Mouse (Mus musculus) brain, embryonic 14.5 days (tissue): ENCODE measurements at regions not wholly inside any gene's neighbourhood (a gene's known extent, or its start where the extent isn't known, plus 50 kb on each side); places are given as distances from the start of the nearest gene placed in this dataset.

Source experiments
- DNase-seq: peaks from one replicate; pipeline ENCODE4 v3.0.0-alpha.2; 2011; ENCODE audit warnings: low read depth
- CTCF ChIP-seq: fragments of 200-500 bp; IDR thresholded peaks from 2 replicates; pipeline ENCODE4 v1.5.1; 2012; ENCODE audit warnings: inconsistent platforms, mild to moderate bottlenecking, moderate library complexity, borderline replicate concordance; ENCODE audit not compliant: insufficient read depth, insufficient read length; ENCODE audit errors: extremely low read depth
- POLR2A ChIP-seq: fragments of 200-500 bp; IDR thresholded peaks from 2 replicates; pipeline ENCODE4 v1.6.1; 2012; ENCODE audit warnings: mild to moderate bottlenecking, inconsistent platforms, borderline replicate concordance; ENCODE audit not compliant: poor library complexity, insufficient read depth, insufficient read length, severe bottlenecking; ENCODE audit errors: extremely low read depth

- TF ChIP-seq CTCF (no peak), POLR2A (no peak)
- peak; percentile 36 for DNase-seq
Observed at GRCm38 (mm10) chr3:35027898-35028297, 377.7 kb downstream of the Sox2 start.

- no peak for DNase-seq
Observed at GRCm38 (mm10) chr3:35029924-35030323, 379.7 kb downstream of the Sox2 start.

GRCm38 (mm10) chr3:35033587-35033986, 383.4 kb downstream of the Sox2 start:
- TF ChIP-seq POLR2A (no peak), CTCF (no peak)
- DNase-seq = no peak

More at GRCm38 (mm10) chr3:35029924-35030323, 379.7 kb downstream of the Sox2 start:
- no peak for TF ChIP-seq POLR2A
- no peak for TF ChIP-seq CTCF

GRCm38 (mm10) chr3:35035234-35035633, 385.0 kb downstream of the Sox2 start:
- no peak for DNase-seq
- TF ChIP-seq CTCF (no peak), POLR2A (no peak)

GRCm38 (mm10) chr3:35043705-35044104, 393.5 kb downstream of the Sox2 start:
- DNase-seq = no peak
- TF ChIP-seq POLR2A = no peak
- TF ChIP-seq CTCF = no peak

- TF ChIP-seq CTCF (no peak), POLR2A (no peak)
- DNase-seq = no peak
Observed at GRCm38 (mm10) chr3:35059438-35059837, 409.2 kb downstream of the Sox2 start.

- TF ChIP-seq CTCF (no peak), POLR2A (no peak)
- peak; percentile 56 for DNase-seq
Observed at GRCm38 (mm10) chr3:35060042-35060441, 409.8 kb downstream of the Sox2 start.

- TF ChIP-seq CTCF (no peak), POLR2A (no peak)
- DNase-seq = peak; percentile 58
Observed at GRCm38 (mm10) chr3:35066824-35067223, 416.6 kb downstream of the Sox2 start.

GRCm38 (mm10) chr3:35068586-35068985, 418.4 kb downstream of the Sox2 start:
- no peak for DNase-seq
- TF ChIP-seq POLR2A (no peak), CTCF (no peak)

GRCm38 (mm10) chr3:35071046-35071445, 420.8 kb downstream of the Sox2 start:
- TF ChIP-seq CTCF (no peak), POLR2A (no peak)
- DNase-seq = no peak

GRCm38 (mm10) chr3:35079887-35080286, 429.7 kb downstream of the Sox2 start:
- DNase-seq = no peak
- TF ChIP-seq POLR2A (no peak), CTCF (no peak)

GRCm38 (mm10) chr3:35084091-35084867, 434.1 kb downstream of the Sox2 start:
- DNase-seq = peak; percentile 95
- TF ChIP-seq CTCF = no peak
- no peak for TF ChIP-seq POLR2A
